Mouse (Mus musculus): ENCODE results near the gene Tpgs1. TPM values are rescaled to one million over a fixed set of nuclear protein-coding genes. Genes with fewer than 3 reads are reported as not detected.

Gene Tpgs1
- total and polyA plus RNA-seq, 2 experiments from 2014 or later: 64.2 to 128 TPM

DNA sequence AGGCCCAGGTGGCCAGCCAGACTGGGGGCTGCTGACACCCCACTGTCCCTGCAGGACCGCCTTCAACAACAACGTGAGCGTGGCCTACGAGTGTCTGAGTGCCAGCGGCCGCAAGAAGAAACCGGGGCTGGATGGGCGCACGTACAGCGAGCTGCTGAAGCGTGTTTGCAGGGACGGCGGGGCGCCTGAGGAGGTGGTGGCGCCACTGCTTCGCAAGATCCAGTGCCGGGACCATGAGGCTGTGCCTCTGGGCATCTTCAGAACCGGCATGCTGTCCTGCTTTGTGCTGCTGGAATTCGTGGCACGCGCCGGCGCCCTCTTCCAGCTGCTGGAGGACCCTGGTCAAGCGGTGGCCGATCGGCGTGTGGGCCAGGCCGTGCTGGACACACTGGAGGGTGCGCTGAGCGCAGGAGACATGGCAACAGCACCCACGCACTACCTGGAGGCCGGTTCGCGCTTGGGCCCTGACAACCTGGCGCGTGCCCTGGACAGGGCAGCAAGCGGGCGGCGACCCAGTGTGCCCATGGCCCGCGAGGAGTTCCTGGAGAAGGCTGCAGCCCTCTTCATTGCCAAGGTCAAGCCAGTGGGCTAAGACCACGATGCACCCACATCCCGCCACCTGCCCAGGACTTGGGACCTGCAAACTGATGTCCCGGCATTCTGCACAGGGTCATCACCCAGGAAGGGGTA is 6.3 kb downstream of the Tpgs1 start:
- no peak for TF ChIP-seq CTCF (IDR thresholded peaks at IDR 0.05; ENCODE audit: low read depth)
- Histone ChIP-seq H3K27me3 (ENCODE audit: insufficient read depth, low read length) (no peaks in the 10 kb centered on the region), H3K36me3 (ENCODE audit: insufficient read depth) (peaks cover 12% of the 10 kb centered on the region), H3K9ac (no peak overlapping the region), H3K4me3 (ENCODE audit: low read depth, low read length) (no peak overlapping the region), H3K27ac (ENCODE audit: low read depth, low read length) (no peak overlapping the region), H3K9me3 (ENCODE audit: low read length) (no peaks in the 10 kb centered on the region), H3K4me1 (ENCODE audit: insufficient read depth) (peaks cover 7% of the 10 kb centered on the region; the same call in 1 of the 2 replicates), H3K4me2 (ENCODE audit: low read depth) (no peak overlapping the region)
- WGBS: 60% methylated on average over 44 of the region's 44 CpGs
- no peak for DNase-seq
- ATAC-seq: no peak

GRCm38 (mm10) chr10:79680606-79681495 is 11.7 kb downstream of the Tpgs1 start:
- H3K27me3 ChIP-seq (ENCODE audit: insufficient read depth, low read length): no peaks in the 10 kb centered on the region
- peak overlapping the region; percentile 82 for H3K9ac ChIP-seq
- DNase-seq (no peak), ATAC-seq (no peak)
- no peak for TF ChIP-seq CTCF (IDR thresholded peaks at IDR 0.05; ENCODE audit: low read depth)
- H3K9me3 ChIP-seq (ENCODE audit: low read length): no peaks in the 10 kb centered on the region
- H3K4me1 ChIP-seq (ENCODE audit: insufficient read depth): peaks cover 15% of the 10 kb centered on the region; the same call in 1 of the 2 replicates
- peak overlapping the region; percentile 89 for H3K27ac ChIP-seq (ENCODE audit: low read depth, low read length)
- H3K36me3 ChIP-seq (ENCODE audit: insufficient read depth): peaks cover 16% of the 10 kb centered on the region
- peak overlapping the region; percentile 70 for H3K4me3 ChIP-seq (ENCODE audit: low read depth, low read length)
- 44% methylated on average over 11 of the region's 11 CpGs for WGBS
- H3K4me2 ChIP-seq (ENCODE audit: low read depth): peak overlapping the region; percentile 52

DNA sequence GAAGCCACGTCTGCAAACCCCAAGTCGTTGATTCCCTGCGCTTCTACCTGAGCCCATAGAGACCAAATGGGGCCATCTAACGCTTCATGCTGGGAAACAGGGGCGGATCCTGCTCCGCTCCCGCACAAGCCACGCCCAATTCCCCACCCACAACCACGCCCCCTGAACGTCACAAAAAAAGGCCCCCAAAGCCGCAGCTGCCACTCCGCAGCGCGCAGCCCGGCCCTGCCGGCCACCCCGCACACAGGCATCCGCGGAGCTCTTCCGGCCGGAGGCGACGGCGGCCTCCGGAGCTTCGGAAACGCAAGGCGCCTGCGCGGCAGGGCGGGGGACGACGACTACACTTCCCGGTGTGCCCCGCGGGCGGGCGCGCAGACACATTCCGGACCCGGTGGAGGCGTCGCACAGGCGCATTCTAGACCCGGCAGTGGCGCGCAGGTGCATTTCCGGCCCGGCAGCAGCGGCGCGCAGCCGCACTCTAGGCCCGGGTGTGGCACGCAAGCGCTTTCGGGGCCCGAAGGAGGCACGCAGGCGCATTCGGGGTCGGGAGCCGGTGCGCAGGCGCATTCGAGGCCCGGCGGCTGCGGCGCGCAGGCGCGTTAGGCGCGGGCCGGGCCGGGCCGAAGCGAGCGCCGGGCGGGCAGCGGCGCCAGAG is 12.5 kb downstream of the Tpgs1 start, which contains the start of gene Cdc34:
Cdc34 (plus strand) TSS at position 605 of the 655 bp plus-strand sequence.
- H3K36me3 ChIP-seq (ENCODE audit: insufficient read depth): peaks cover 22% of the 10 kb centered on the region
- TF ChIP-seq CTCF (IDR thresholded peaks at IDR 0.05; ENCODE audit: low read depth): peak; percentile 57
- peak within 1 kb of the TSS; percentile 90 for H3K4me2 ChIP-seq (ENCODE audit: low read depth)
- H3K4me1 ChIP-seq (ENCODE audit: insufficient read depth): peaks cover 15% of the 10 kb centered on the region; the same call in 1 of the 2 replicates
- H3K27me3 ChIP-seq (ENCODE audit: insufficient read depth, low read length): no peaks in the 10 kb centered on the region
- 1% methylated on average over 80 of the region's 84 CpGs for WGBS
- H3K4me3 ChIP-seq (ENCODE audit: low read depth, low read length): peak within 1 kb of the TSS; percentile 70
- ATAC-seq (peak; percentile 96), DNase-seq (peak; percentile 100)
- H3K9me3 ChIP-seq (ENCODE audit: low read length): no peaks in the 10 kb centered on the region
- H3K27ac ChIP-seq (ENCODE audit: low read depth, low read length): peak within 1 kb of the TSS; percentile 89
- H3K9ac ChIP-seq: peak within 1 kb of the TSS; percentile 82

GRCm38 (mm10) chr10:79682551-79682915 is 13.4 kb downstream of the Tpgs1 start:
- H3K27me3 ChIP-seq (ENCODE audit: insufficient read depth, low read length): no peaks in the 10 kb centered on the region
- peak overlapping the region; percentile 81 for H3K27ac ChIP-seq (ENCODE audit: low read depth, low read length)
- peak overlapping the region; percentile 82 for H3K9ac ChIP-seq
- peak overlapping the region; percentile 90 for H3K4me2 ChIP-seq (ENCODE audit: low read depth)
- H3K9me3 ChIP-seq (ENCODE audit: low read length): no peaks in the 10 kb centered on the region
- no peak for DNase-seq
- H3K36me3 ChIP-seq (ENCODE audit: insufficient read depth): peaks cover 30% of the 10 kb centered on the region
- TF ChIP-seq CTCF (IDR thresholded peaks at IDR 0.05; ENCODE audit: low read depth): no peak
- no peak for ATAC-seq
- WGBS: 0% methylated on average over 10 of the region's 10 CpGs
- peaks cover 15% of the 10 kb centered on the region; the same call in 1 of the 2 replicates for H3K4me1 ChIP-seq (ENCODE audit: insufficient read depth)
- H3K4me3 ChIP-seq (ENCODE audit: low read depth, low read length): peak overlapping the region; percentile 70

GRCm38 (mm10) chr10:79682916-79683582 is 13.9 kb downstream of the Tpgs1 start:
- peaks cover 36% of the 10 kb centered on the region for H3K36me3 ChIP-seq (ENCODE audit: insufficient read depth)
- ATAC-seq (no peak), DNase-seq (peak; percentile 50)
- 6% methylated on average over 10 of the region's 10 CpGs for WGBS
- TF ChIP-seq CTCF (IDR thresholded peaks at IDR 0.05; ENCODE audit: low read depth): peak; percentile 63
- H3K4me2 ChIP-seq (ENCODE audit: low read depth): peak overlapping the region; percentile 90
- peak overlapping the region; percentile 82 for H3K9ac ChIP-seq
- peak overlapping the region; percentile 70 for H3K4me3 ChIP-seq (ENCODE audit: low read depth, low read length)
- peaks cover 15% of the 10 kb centered on the region; the same call in 1 of the 2 replicates for H3K4me1 ChIP-seq (ENCODE audit: insufficient read depth)
- H3K27ac ChIP-seq (ENCODE audit: low read depth, low read length): peak overlapping the region; percentile 81
- H3K27me3 ChIP-seq (ENCODE audit: insufficient read depth, low read length): no peaks in the 10 kb centered on the region
- H3K9me3 ChIP-seq (ENCODE audit: low read length): no peaks in the 10 kb centered on the region

Measured in forebrain, postnatal 0 days (tissue).